Comparison of ENCODE assay signal across 8 mouse cellular contexts in the genomic region with DNA sequence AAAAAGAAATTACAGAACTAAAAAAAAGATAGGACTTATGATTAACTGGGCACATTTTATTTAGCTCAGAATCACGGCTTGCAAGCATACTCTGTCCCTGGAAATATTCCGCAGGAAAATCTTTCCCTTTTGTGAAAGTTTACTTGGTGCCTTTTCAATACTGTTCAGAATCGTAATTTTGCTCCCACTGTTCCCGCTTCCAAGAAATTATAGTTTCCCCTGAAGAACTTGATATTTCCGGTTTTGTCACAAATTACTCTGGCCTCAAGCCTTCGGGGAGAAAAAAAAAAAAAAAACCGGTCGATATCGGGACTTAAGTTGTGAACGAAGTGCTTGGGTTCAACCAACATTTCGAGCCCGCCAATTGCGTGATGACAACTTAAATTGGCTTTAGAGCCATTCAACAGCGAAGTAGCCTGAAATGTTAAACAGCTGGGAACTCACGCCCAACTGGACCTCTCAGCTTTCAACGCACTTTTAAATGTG.
DNase-seq lines count a peak whose midpoint lies in the region; ATAC-seq and TF ChIP-seq lines count a peak whose summit lies in the region.

No protein-coding gene starts in this region.

- under 1% methylated on average over 16 of the region's 16 CpGs for WGBS in heart, postnatal 0 days
- under 1% methylated on average over 16 of the region's 16 CpGs for WGBS in limb, embryonic 13.5 days
- WGBS in neural tube, embryonic 11.5 days, result under 1% methylated on average over 16 of the region's 16 CpGs

- intact Hi-C loops in left cerebral cortex, adult 2 months (cut with DNase I), result loop anchor here (1.0 to 5.0 kb wide), 2 partner anchors 90 to 196 kb away; a partner anchor contains a TSS
- intact Hi-C loops in left cerebral cortex, postnatal 10 days (cut with DNase I), result loop anchor here (5.0 to 10.0 kb wide), 2 partner anchors 90 to 687 kb away; a partner anchor contains a TSS

- no peak for ATAC-seq in heart, postnatal 0 days (ENCODE audit: insufficient read depth, low read depth)
- ATAC-seq in limb, embryonic 13.5 days (ENCODE audit: low FRiP score, low read depth), result no peak; the same call in 1 of the 2 replicates
- ATAC-seq in neural tube, embryonic 11.5 days (ENCODE audit: insufficient read depth, low FRiP score, low TSS enrichment), result peak; percentile 11; the same call in 1 of the 2 replicates

- DNase-seq in left cerebral cortex, adult 2 months (ENCODE audit: extremely low spot score in 1 of 2, low spot score in 2 of 2), result no peak
- no peak for DNase-seq in left cerebral cortex, postnatal 10 days (ENCODE audit: extremely low spot score in 1 of 2, low spot score in 2 of 2)
- no peak for DNase-seq in heart, postnatal 0 days (ENCODE audit: low spot score)
- DNase-seq in neural tube, embryonic 11.5 days (ENCODE audit: low spot score), result peak; percentile 54
- no peak for DNase-seq in layer of hippocampus, adult 11-12 months (ENCODE audit: low spot score)
- DNase-seq in spleen, postnatal 14 days (ENCODE audit: low spot score in 2 of 2), result no peak

- H3K36me3 ChIP-seq in heart, postnatal 0 days (replicated peaks; ENCODE audit: control insufficient read depth, insufficient read depth, low read length), result no peaks in the 10 kb centered on the region
- H3K36me3 ChIP-seq in limb, embryonic 13.5 days, result no peaks in the 10 kb centered on the region
- H3K36me3 ChIP-seq in neural tube, embryonic 11.5 days (ENCODE audit: control insufficient read depth, insufficient read depth, low read length), result no peaks in the 10 kb centered on the region

- no peak for TF ChIP-seq EP300 in heart, postnatal 0 days (IDR thresholded peaks at IDR 0.05; ENCODE audit: low read depth)

- peak overlapping the region; percentile 56 for H3K9ac ChIP-seq in heart, postnatal 0 days (replicated peaks; ENCODE audit: low read depth, low read length)
- peak overlapping the region; percentile 62 for H3K9ac ChIP-seq in limb, embryonic 13.5 days
- peak overlapping the region; percentile 52 for H3K9ac ChIP-seq in neural tube, embryonic 11.5 days (ENCODE audit: low read length)

- H3K4me2 ChIP-seq in heart, postnatal 0 days (ENCODE audit: low read depth, low read length), result peak overlapping the region; percentile 87
- H3K4me2 ChIP-seq in limb, embryonic 13.5 days (replicated peaks), result peak overlapping the region; percentile 60
- H3K4me2 ChIP-seq in neural tube, embryonic 11.5 days (ENCODE audit: low read depth), result peak overlapping the region; percentile 54

- H3K9me3 ChIP-seq in heart, postnatal 0 days (replicated peaks; ENCODE audit: control insufficient read depth, low read length), result no peaks in the 10 kb centered on the region
- H3K9me3 ChIP-seq in limb, embryonic 13.5 days, result no peaks in the 10 kb centered on the region
- no peaks in the 10 kb centered on the region for H3K9me3 ChIP-seq in neural tube, embryonic 11.5 days (ENCODE audit: control insufficient read depth, low read length)

- no peaks in the 10 kb centered on the region for H3K27me3 ChIP-seq in heart, postnatal 0 days (ENCODE audit: control insufficient read depth, insufficient read depth, low read length)
- peaks cover 5% of the 10 kb centered on the region; the same call in 1 of the 2 replicates for H3K27me3 ChIP-seq in limb, embryonic 13.5 days
- 0 out of 2 replicates have a peak, but pooled peaks cover 2% of the 10 kb centered on the region for H3K27me3 ChIP-seq in neural tube, embryonic 11.5 days (ENCODE audit: control insufficient read depth, insufficient read depth, low read length)

- no peak for TF ChIP-seq CTCF in left cerebral cortex, adult 2 months (IDR thresholded peaks at IDR 0.05)
- no peak for TF ChIP-seq CTCF in heart, postnatal 0 days (IDR thresholded peaks at IDR 0.05; ENCODE audit: low read depth)

- H3K27ac ChIP-seq in left cerebral cortex, adult 2 months, result no peak overlapping the region
- H3K27ac ChIP-seq in brown adipose tissue, adult 24 weeks (replicated peaks; ENCODE audit: low read depth, low read length), result no peak overlapping the region
- peak overlapping the region; percentile 65; the same call in 1 of the 2 replicates for H3K27ac ChIP-seq in heart, postnatal 0 days (ENCODE audit: low read depth)
- H3K27ac ChIP-seq in limb, embryonic 13.5 days, result no peak overlapping the region
- H3K27ac ChIP-seq in neural tube, embryonic 11.5 days (ENCODE audit: low read depth, low read length), result peak overlapping the region; percentile 36; the same call in 1 of the 2 replicates

- H3K4me1 ChIP-seq in brown adipose tissue, adult 24 weeks (ENCODE audit: control insufficient read depth, insufficient read depth, insufficient read length, low read length), result no peaks in the 10 kb centered on the region
- no peaks in the 10 kb centered on the region for H3K4me1 ChIP-seq in heart, postnatal 0 days (ENCODE audit: control insufficient read depth, insufficient read depth)
- no peaks in the 10 kb centered on the region for H3K4me1 ChIP-seq in limb, embryonic 13.5 days
- H3K4me1 ChIP-seq in neural tube, embryonic 11.5 days (ENCODE audit: control insufficient read depth, insufficient read depth, low read length), result no peaks in the 10 kb centered on the region

- peak overlapping the region; percentile 90 for H3K4me3 ChIP-seq in left cerebral cortex, adult 2 months
- H3K4me3 ChIP-seq in brown adipose tissue, adult 24 weeks (ENCODE audit: insufficient read depth, low read depth, low read length), result peak overlapping the region; percentile 76
- H3K4me3 ChIP-seq in heart, postnatal 0 days (ENCODE audit: low read depth, low read length), result peak overlapping the region; percentile 67
- H3K4me3 ChIP-seq in limb, embryonic 13.5 days, result peak overlapping the region; percentile 56
- peak overlapping the region; percentile 47 for H3K4me3 ChIP-seq in neural tube, embryonic 11.5 days (ENCODE audit: low read depth, low read length)

Comparison
In these comparisons a context has a peak if more than half of its experiments do, and no peak if none do; other contexts are left out.
1. H3K27ac ChIP-seq: peak in heart, postnatal 0 days (single experiment) and neural tube, embryonic 11.5 days (single experiment); none in left cerebral cortex, adult 2 months (single experiment), brown adipose tissue, adult 24 weeks (single experiment) and limb, embryonic 13.5 days (single experiment).
2. Peak in every context shown above with its lines, with median percentiles within 50 percentile points of each other: H3K4me3 ChIP-seq, H3K4me2 ChIP-seq and H3K9ac ChIP-seq.